Comparison of ENCODE assay signal across 28 mouse cellular contexts in genomic region chr7:36308726-36309125, GRCm38 (mm10).
"Had no signal": no experiment of that assay in that cellular context is flagged by ENCODE, and none has a peak within 500 bp of the region (broad histone marks: within the 10 kb centered on the region; RNA-seq: fewer than 3 reads in every experiment).

No protein-coding gene starts in this region.

- H3K4me3 ChIP-seq: heart, embryonic 12.5 days; heart, embryonic 13.5 days; heart, embryonic 15.5 days; hindbrain, embryonic 10.5 days; hindbrain, embryonic 12.5 days; hindbrain, embryonic 13.5 days; hindbrain, embryonic 15.5 days; intestine, embryonic 15.5 days; kidney, embryonic 15.5 days; layer of hippocampus, adult 2 months; left cerebral cortex, adult 2 months had no signal

- DNase-seq: heart, postnatal 10 days; heart, postnatal 14 days; heart, postnatal 36 days; heart, postnatal 4 days; kidney, adult 11 months; kidney, adult 18-20 months; kidney, adult 2 months; kidney, adult 8-10 months; kidney, adult 9 months; kidney, postnatal 14 days; kidney, postnatal 36 days; kidney, postnatal 4 days; layer of hippocampus, adult 9-11 months; layer of hippocampus, postnatal 36 days had no signal

- H3K36me3 ChIP-seq: heart, embryonic 12.5 days; heart, embryonic 13.5 days; heart, embryonic 15.5 days; hindbrain, embryonic 10.5 days; hindbrain, embryonic 12.5 days; hindbrain, embryonic 13.5 days; hindbrain, embryonic 15.5 days; intestine, embryonic 15.5 days; kidney, embryonic 15.5 days had no signal

- H3K9me3 ChIP-seq: heart, embryonic 12.5 days; heart, embryonic 13.5 days; heart, embryonic 15.5 days; hindbrain, embryonic 10.5 days; hindbrain, embryonic 12.5 days; hindbrain, embryonic 13.5 days; hindbrain, embryonic 15.5 days; intestine, embryonic 15.5 days; kidney, embryonic 15.5 days had no signal

- H3K4me1 ChIP-seq: heart, embryonic 15.5 days; hindbrain, embryonic 10.5 days; hindbrain, embryonic 12.5 days; hindbrain, embryonic 13.5 days; hindbrain, embryonic 15.5 days; intestine, embryonic 15.5 days; kidney, embryonic 15.5 days had no signal

- H3K27ac ChIP-seq: heart, embryonic 13.5 days; heart, embryonic 15.5 days; hindbrain, embryonic 10.5 days; hindbrain, embryonic 12.5 days; hindbrain, embryonic 13.5 days; hindbrain, embryonic 14.5 days; hindbrain, embryonic 15.5 days; hindbrain, postnatal 0 days; intestine, embryonic 15.5 days; kidney, embryonic 15.5 days; kidney, postnatal 0 days; layer of hippocampus, adult 2 months; left cerebral cortex, adult 2 months had no signal

- H3K27me3 ChIP-seq: heart, embryonic 12.5 days; heart, embryonic 13.5 days; heart, embryonic 15.5 days; hindbrain, embryonic 12.5 days; hindbrain, embryonic 13.5 days; hindbrain, embryonic 15.5 days; intestine, embryonic 15.5 days; kidney, embryonic 15.5 days had no signal
